Mouse (Mus musculus) cerebellum, adult 2 months (tissue): ENCODE measurements at regions not wholly inside any gene's neighbourhood (a gene's known extent, or its start where the extent isn't known, plus 50 kb on each side); places are given as distances from the start of the nearest gene placed in this dataset.

Source experiments
- DNase-seq, 2 experiments: peaks; one replicate each; pipeline ENCODE4 v3.0.0; 2021
- H3K27ac ChIP-seq: fragments of 200-500 bp; 2 replicates; pipeline ENCODE4 v1.5.1; 2012; ENCODE audit warnings: low read length, control low read depth, inconsistent platforms; ENCODE audit not compliant: insufficient read depth
- H3K27me3 ChIP-seq: fragments of 200-500 bp; 2 replicates; pipeline ENCODE4 v1.6.1; 2012; ENCODE audit warnings: inconsistent platforms, mild to moderate bottlenecking, low read length, moderate library complexity; ENCODE audit not compliant: control insufficient read depth, insufficient read depth
- H3K4me1 ChIP-seq: fragments of 200-500 bp; 2 replicates; pipeline ENCODE4 v1.6.1; 2011; ENCODE audit warnings: low read length; ENCODE audit not compliant: control insufficient read depth, insufficient read depth
- H3K4me3 ChIP-seq: fragments of 200-500 bp; replicated peaks from 2 replicates; pipeline ENCODE3; 2011; ENCODE audit warnings: mild to moderate bottlenecking, low read depth, low read length, control low read depth; ENCODE audit not compliant: insufficient read depth
- CTCF ChIP-seq: fragments of 200-500 bp; IDR thresholded peaks from 2 replicates; pipeline ENCODE4 v1.5.1; 2011; ENCODE audit warnings: low read depth, mild to moderate bottlenecking, control low read depth, low read length, moderate library complexity, borderline replicate concordance; ENCODE audit not compliant: insufficient read depth
- POLR2A ChIP-seq: fragments of 200-500 bp; IDR thresholded peaks from 2 replicates; pipeline ENCODE4 v1.6.1; 2011; ENCODE audit warnings: low read length, control low read depth, borderline replicate concordance; ENCODE audit not compliant: insufficient read depth
- WGBS: fragments of 180-500 bp; shearing (Covaris S2); methylation state at CpG from one replicate; pipeline ENCODE4 v1.1.7; 2018; 5-methylcytosine and 5-hydroxymethylcytosine counted together

DNA sequence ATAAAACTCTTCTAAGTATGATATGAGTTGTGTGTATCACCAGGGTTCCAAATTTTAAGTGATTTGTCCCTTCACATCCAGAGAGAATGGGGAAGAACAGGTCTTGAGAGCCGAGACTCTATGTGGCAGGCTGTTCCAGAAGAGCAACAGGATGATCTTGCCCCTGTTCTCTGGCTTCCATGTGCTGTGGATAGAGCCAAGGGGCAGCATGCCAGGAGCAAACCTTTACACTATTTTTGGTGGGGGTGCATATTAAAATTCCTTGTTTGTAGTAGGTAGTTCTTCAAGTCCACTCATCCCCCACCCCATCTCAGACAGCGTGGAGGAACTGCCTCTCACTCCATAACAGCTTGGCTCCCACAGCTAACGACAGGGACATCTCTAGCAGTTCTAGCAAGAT is 278.0 kb upstream of the Lsamp start:
- no peak overlapping the region for H3K4me3 ChIP-seq
- no peak for DNase-seq
- no peak overlapping the region for H3K27ac ChIP-seq
- no peaks in the 10 kb centered on the region for H3K4me1 ChIP-seq
- H3K27me3 ChIP-seq, result no peaks in the 10 kb centered on the region
- 15% methylated on average over 3 of the region's 3 CpGs for WGBS
- no peak for TF ChIP-seq CTCF
- TF ChIP-seq POLR2A, result no peak

- no peak overlapping the region for H3K27ac ChIP-seq
- no peak for TF ChIP-seq POLR2A
- DNase-seq, result no peak
- H3K4me3 ChIP-seq, result no peak overlapping the region
- WGBS, result 49% methylated on average over 10 of the region's 10 CpGs
- H3K27me3 ChIP-seq, result no peaks in the 10 kb centered on the region
- H3K4me1 ChIP-seq, result no peaks in the 10 kb centered on the region
Observed at GRCm38 (mm10) chr16:39709387-39710039, 274.6 kb upstream of the Lsamp start.

GRCm38 (mm10) chr16:39727586-39727985 is 256.6 kb upstream of the Lsamp start:
- 11% methylated on average over 4 of the region's 4 CpGs for WGBS
- peak in 1 of 2 experiments; percentile 6 for DNase-seq
- Histone ChIP-seq H3K4me1 (no peaks in the 10 kb centered on the region), H3K27me3 (no peaks in the 10 kb centered on the region), H3K4me3 (no peak overlapping the region), H3K27ac (no peak overlapping the region)
- no peak for TF ChIP-seq POLR2A
- no peak for TF ChIP-seq CTCF

DNA sequence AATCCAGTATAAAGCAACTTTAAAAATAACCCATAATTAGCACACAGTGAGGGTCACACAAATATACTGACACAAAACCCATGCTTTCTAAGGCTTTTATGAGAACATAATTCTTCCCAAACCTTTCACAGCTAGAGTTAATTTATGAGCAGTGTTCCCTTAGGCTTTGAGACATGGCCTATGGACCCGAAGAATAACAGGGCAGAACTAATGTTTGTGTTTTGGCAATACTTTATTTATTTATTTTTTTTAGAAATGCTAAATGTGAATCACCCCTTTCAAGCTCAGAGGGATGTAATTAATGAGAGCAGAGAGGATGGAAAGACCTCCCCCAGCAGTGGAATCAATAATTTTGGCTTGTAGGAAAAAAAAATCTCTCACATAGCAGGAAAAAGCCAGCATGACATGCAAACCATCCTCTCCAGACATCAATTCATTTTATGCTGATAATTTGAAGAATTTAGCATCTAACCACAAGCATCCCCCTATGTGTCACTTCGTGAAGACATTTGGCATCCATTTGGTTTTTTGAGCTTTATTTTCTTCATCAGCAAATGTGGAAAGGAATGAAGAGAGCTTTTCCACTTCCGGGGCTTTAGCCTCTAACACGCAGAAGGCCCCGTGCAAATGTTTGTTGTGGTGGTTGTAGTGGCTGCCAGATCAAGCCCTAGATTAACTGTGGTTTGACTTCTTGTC is 238.0 kb upstream of the Lsamp start:
- WGBS, result 55% methylated on average over 5 of the region's 5 CpGs
- no peak for TF ChIP-seq POLR2A
- TF ChIP-seq CTCF, result no peak
- no peaks in the 10 kb centered on the region for H3K4me1 ChIP-seq

DNA sequence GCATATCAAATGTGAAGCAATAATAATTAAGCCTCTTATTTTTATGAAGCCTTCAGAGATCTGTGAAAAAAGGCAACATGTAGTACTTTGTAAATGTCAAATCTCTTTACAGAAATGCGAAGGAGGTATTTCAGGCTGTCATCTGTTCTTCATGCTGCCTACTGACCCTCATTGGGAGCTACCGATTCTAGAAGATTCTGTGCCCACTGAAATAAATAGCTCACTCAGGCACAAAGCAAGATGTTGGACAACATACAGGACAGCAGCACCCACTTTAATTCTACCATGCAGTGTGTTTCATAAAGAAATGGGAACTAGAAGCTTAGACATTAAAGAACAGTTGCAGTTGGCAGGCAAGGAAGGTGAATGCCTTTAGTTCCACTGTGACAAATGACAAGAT is 232.4 kb upstream of the Lsamp start:
- Histone ChIP-seq H3K27ac (no peak overlapping the region), H3K4me3 (no peak overlapping the region), H3K27me3 (no peaks in the 10 kb centered on the region), H3K4me1 (no peaks in the 10 kb centered on the region)
- no peak for DNase-seq
- 70% methylated on average over 2 of the region's 2 CpGs for WGBS
- no peak for TF ChIP-seq POLR2A
- no peak for TF ChIP-seq CTCF

More for the DNA sequence above, 238.0 kb upstream of the Lsamp start:
- no peak overlapping the region for H3K27ac ChIP-seq
- H3K4me3 ChIP-seq, result no peak overlapping the region
- no peak for DNase-seq
- no peaks in the 10 kb centered on the region for H3K27me3 ChIP-seq

GRCm38 (mm10) chr16:39801063-39801462 is 183.1 kb upstream of the Lsamp start:
- no peak for DNase-seq
- WGBS, result 11% methylated on average over 3 of the region's 3 CpGs
- H3K27me3 ChIP-seq, result no peaks in the 10 kb centered on the region
- H3K4me3 ChIP-seq, result no peak overlapping the region
- no peaks in the 10 kb centered on the region for H3K4me1 ChIP-seq
- TF ChIP-seq POLR2A, result no peak
- no peak overlapping the region for H3K27ac ChIP-seq

DNA sequence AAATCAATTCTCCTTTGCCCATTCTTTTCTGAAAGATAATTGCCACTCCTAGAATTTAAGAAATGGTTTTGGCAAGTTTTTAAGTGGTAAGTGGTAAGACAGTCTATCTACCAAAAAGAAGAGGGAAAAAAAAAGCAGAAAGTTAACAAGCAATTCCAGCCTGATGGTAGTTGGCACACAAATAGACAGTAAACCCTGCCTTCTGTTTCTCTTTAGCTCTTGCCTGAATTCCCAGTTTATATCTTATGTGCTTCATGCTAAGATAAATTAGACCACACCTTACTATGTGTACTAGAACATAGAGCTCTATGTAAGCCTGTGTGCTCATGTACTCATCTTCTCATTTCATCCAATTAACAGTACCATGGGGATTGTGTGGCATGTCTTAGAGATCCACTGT is 164.0 kb upstream of the Lsamp start:
- no peak for DNase-seq

DNA sequence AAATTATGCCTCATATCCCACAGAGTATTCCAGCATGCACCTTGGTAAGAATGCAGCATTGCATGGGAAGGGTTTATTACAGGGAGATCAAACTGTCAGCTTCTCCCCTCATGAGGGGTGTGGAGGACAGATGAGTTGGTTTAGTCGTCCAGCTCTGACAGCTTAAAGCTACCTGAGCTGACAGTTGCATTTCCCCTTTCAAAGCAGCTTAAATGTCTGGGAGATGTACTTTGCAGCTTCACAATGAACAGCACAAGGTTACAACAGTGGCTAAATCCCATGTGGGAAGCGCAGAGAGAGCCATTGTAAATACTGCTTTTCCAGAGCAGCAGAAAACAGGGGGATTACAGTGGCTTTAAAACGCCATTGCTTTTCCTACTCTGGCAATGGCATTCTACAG is 149.9 kb upstream of the Lsamp start:
- Histone ChIP-seq H3K4me3 (no peak overlapping the region), H3K4me1 (no peaks in the 10 kb centered on the region), H3K27me3 (no peaks in the 10 kb centered on the region), H3K27ac (no peak overlapping the region)
- no peak for DNase-seq
- WGBS, result 60% methylated on average over 3 of the region's 3 CpGs
- no peak for TF ChIP-seq CTCF
- no peak for TF ChIP-seq POLR2A

More for the DNA sequence above, 164.0 kb upstream of the Lsamp start:
- no peak overlapping the region for H3K27ac ChIP-seq
- no peaks in the 10 kb centered on the region for H3K4me1 ChIP-seq
- H3K27me3 ChIP-seq, result no peaks in the 10 kb centered on the region
- no peak overlapping the region for H3K4me3 ChIP-seq
- no peak for TF ChIP-seq POLR2A
- TF ChIP-seq CTCF, result no peak
